Mouse (Mus musculus) C2C12 (cell line): ENCODE data around the gene Abca4.

Source experiments
- CEBPB ChIP-seq: IDR thresholded peaks from one replicate; pipeline ENCODE4 v1.6.1; 2011; ENCODE audit warnings: low read depth, mild to moderate bottlenecking, control low read depth, moderate library complexity
- CTCF ChIP-seq: IDR thresholded peaks from one replicate; pipeline ENCODE4 v1.5.1; 2011; ENCODE audit not compliant: control insufficient read depth, insufficient read depth, insufficient read length
- FOSL1 ChIP-seq: IDR thresholded peaks from one replicate; pipeline ENCODE4 v1.8.0; 2011; ENCODE audit warnings: mild to moderate bottlenecking, low read length; ENCODE audit not compliant: poor library complexity, insufficient read depth, severe bottlenecking
- MAX ChIP-seq: IDR thresholded peaks from one replicate; pipeline ENCODE4 v1.6.1; 2011; ENCODE audit warnings: mild to moderate bottlenecking, control low read depth
- MYOG ChIP-seq: IDR thresholded peaks from one replicate; pipeline ENCODE4 v1.6.1; 2011; ENCODE audit not compliant: control insufficient read depth, insufficient read length; ENCODE audit errors: extremely low read depth
- USF1 ChIP-seq: IDR thresholded peaks from one replicate; pipeline ENCODE4 v1.6.1; 2011; ENCODE audit warnings: low read depth, mild to moderate bottlenecking, control low read depth, moderate library complexity

- TF ChIP-seq USF1, result no peak
- TF ChIP-seq CTCF, result peak; percentile 31
- TF ChIP-seq FOSL1, result no peak
- no peak for TF ChIP-seq MAX
- TF ChIP-seq CEBPB, result no peak
- TF ChIP-seq MYOG, result no peak
Observed at GRCm38 (mm10) chr3:122140589-122141400, 96.6 kb downstream of the Abca4 start.
